Mouse (Mus musculus) cerebellum, adult 9-10 months (tissue): ENCODE results near the gene Hrc.
"Not testable (repeated sequence)": the region's sequence is repeated elsewhere in the genome, so short reads cannot be mapped to it uniquely, and the experiment has no call there.

Source experiments
- DNase-seq: peaks from one replicate; pipeline ENCODE4 v3.0.0; 2022

Gene Hrc

GRCm38 (mm10) chr7:45334605-45335004 lies 485 bp upstream of the Hrc start:
- no peak for DNase-seq

GRCm38 (mm10) chr7:45336319-45336718 lies 1.2 kb downstream of the Hrc start:
- no peak for DNase-seq

GRCm38 (mm10) chr7:45337469-45337868 lies 2.4 kb downstream of the Hrc start:
- DNase-seq: no peak

- no peak for DNase-seq
Observed at GRCm38 (mm10) chr7:45338161-45338911, 3.2 kb downstream of the Hrc start.

- DNase-seq: peak; percentile 76
Observed at GRCm38 (mm10) chr7:45339410-45340065, 4.4 kb downstream of the Hrc start.

- no peak for DNase-seq
Observed at GRCm38 (mm10) chr7:45340066-45340442, 5.0 kb downstream of the Hrc start.

GRCm38 (mm10) chr7:45340669-45341068 lies 5.6 kb downstream of the Hrc start:
- DNase-seq: no peak

GRCm38 (mm10) chr7:45341303-45341702 lies 6.2 kb downstream of the Hrc start:
- DNase-seq: peak; percentile 76

- no peak for DNase-seq
Observed at GRCm38 (mm10) chr7:45342081-45342480, 7.0 kb downstream of the Hrc start.

GRCm38 (mm10) chr7:45343543-45343942 lies 8.5 kb downstream of the Hrc start:
- peak; percentile 37 for DNase-seq

- DNase-seq: peak; percentile 2
Observed at GRCm38 (mm10) chr7:45346905-45347304, 11.8 kb downstream of the Hrc start.

GRCm38 (mm10) chr7:45353041-45353440 lies 18.0 kb downstream of the Hrc start:
- no peak for DNase-seq

- DNase-seq: no peak
Observed at GRCm38 (mm10) chr7:45355318-45356020, 20.4 kb downstream of the Hrc start.

GRCm38 (mm10) chr7:45356087-45356486 lies 21.0 kb downstream of the Hrc start:
- DNase-seq: no peak

- not testable (repeated sequence) for DNase-seq
Observed at GRCm38 (mm10) chr7:45359081-45359480, 24.0 kb downstream of the Hrc start.

GRCm38 (mm10) chr7:45360404-45361125 lies 25.5 kb downstream of the Hrc start:
- peak; percentile 75 for DNase-seq

GRCm38 (mm10) chr7:45361243-45361804 lies 26.2 kb downstream of the Hrc start:
- DNase-seq: peak; percentile 92

- peak; percentile 91 for DNase-seq
Observed at GRCm38 (mm10) chr7:45362801-45363200, 27.7 kb downstream of the Hrc start.

GRCm38 (mm10) chr7:45363983-45364382 lies 28.9 kb downstream of the Hrc start:
- peak; percentile 54 for DNase-seq

- peak; percentile 83 for DNase-seq
Observed at GRCm38 (mm10) chr7:45365742-45366651, 30.9 kb downstream of the Hrc start.

- DNase-seq: no peak
Observed at GRCm38 (mm10) chr7:45366652-45367019, 31.5 kb downstream of the Hrc start, which contains the start of gene Ppfia3. Gene Ppfia3, minus strand, starts transcription at chr7:45367019.
